Mouse (Mus musculus): Measurements from ENCODE around the gene St3gal3.

DNA sequence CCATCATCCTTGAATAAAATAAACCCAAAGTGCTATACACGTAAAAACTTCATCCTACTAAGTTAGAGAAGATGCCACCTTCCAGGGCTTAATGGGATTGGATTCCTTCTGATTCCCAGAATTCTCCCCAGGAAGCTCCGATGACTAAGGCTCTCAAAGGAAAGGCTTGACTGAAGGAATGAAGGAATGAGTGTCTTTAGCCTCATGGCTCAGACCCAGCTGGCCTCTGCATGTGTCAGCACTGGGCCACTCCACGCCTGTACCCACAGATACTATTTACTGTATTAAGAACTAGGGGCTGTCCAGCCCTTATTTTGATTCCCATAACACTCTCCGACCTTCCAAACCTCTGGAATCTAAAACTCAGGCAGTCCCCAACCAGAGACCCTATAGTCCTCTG is 200.6 kb downstream of the St3gal3 start:
- TF ChIP-seq POLR2A (IDR thresholded peaks at IDR 0.05; ENCODE audit: borderline replicate concordance, extremely low read depth, insufficient read depth, insufficient read length, poor library complexity, severe bottlenecking) (no peak), CTCF (IDR thresholded peaks at IDR 0.05; ENCODE audit: borderline replicate concordance, extremely low read depth, insufficient read depth, insufficient read length) (no peak)

Data from brain, embryonic 14.5 days (tissue).